Mouse (Mus musculus) liver, postnatal 0 days (tissue): ENCODE measurements around the gene Rcor2.

Experiments
- CTCF ChIP-seq: sonication (generic); IDR thresholded peaks from 2 replicates; pipeline ENCODE4 v1.5.1; 2016; ENCODE audit warnings: antibody characterized with exemption, low read depth
- EP300 ChIP-seq: IDR thresholded peaks from 2 replicates; pipeline ENCODE4 v1.6.1; 2016; ENCODE audit warnings: antibody characterized with exemption, low read depth, mild to moderate bottlenecking

- TF ChIP-seq CTCF (no peak), EP300 (no peak)
Measured at GRCm38 (mm10) chr19:7269290-7270044, 2.3 kb downstream of the Rcor2 start.
